In the genomic region with DNA sequence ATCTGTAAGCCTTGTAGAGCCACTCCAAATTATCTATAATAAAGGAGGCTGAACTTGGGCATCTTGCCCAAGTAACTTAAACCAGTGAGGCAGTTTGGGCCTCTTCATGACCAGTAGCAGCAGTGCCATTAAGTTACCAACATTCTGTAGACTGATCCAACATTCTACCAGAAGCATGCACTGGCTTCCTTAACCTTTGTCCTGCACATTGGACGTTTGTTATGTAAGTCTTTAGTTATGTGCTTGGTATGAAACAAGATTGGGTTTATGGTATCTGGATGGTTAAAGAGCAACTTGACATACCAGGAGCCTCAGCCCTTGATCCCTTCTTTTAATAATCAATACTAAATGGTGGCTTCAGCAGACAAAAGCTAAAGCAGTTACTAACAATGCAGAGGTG, we compare ENCODE assay signal across 20 mouse cellular contexts. TPM values are rescaled to one million over a fixed set of nuclear protein-coding genes. Genes with fewer than 3 reads are reported as not detected.
A peak's percentile ranks its signal among the peaks of the same experiment; 100 is the strongest.
DNase-seq lines count a peak whose midpoint lies in the region; ATAC-seq and TF ChIP-seq lines count a peak whose summit lies in the region.
"Had no signal": no experiment of that assay in that cellular context is flagged by ENCODE, and none has a peak within 500 bp of the region (broad histone marks: within the 10 kb centered on the region; RNA-seq: fewer than 3 reads in every experiment).

No protein-coding gene starts in this region.

- DNase-seq in heart, adult 11 months: peak; percentile 27
- DNase-seq in heart, embryonic 10.5 days (ENCODE audit: low spot score): no peak
- peak; percentile 67 for DNase-seq in kidney, adult 9 months
- DNase-seq in kidney, adult 18-20 months: no peak
- no peak for DNase-seq in urinary bladder, postnatal 14 days (ENCODE audit: low spot score)
- DNase-seq: adrenal gland, adult 2 months; adrenal gland, postnatal 25 days; cerebellum, adult 2 months; cerebellum, postnatal 10 days; gastrocnemius, postnatal 36 days; heart, adult 18-20 months; heart, postnatal 14 days had no signal

- 68% methylated on average over 1 of the region's 1 CpGs for WGBS in heart, embryonic 10.5 days
- WGBS in intestine, postnatal 0 days: 23% methylated on average over 1 of the region's 1 CpGs

- no peaks in the 10 kb centered on the region for H3K4me1 ChIP-seq in heart, embryonic 10.5 days
- no peaks in the 10 kb centered on the region for H3K4me1 ChIP-seq in intestine, postnatal 0 days (replicated peaks; ENCODE audit: control insufficient read depth, insufficient read depth, low read length)
- H3K4me1 ChIP-seq: embryonic facial prominence, embryonic 10.5 days; forebrain, embryonic 15.5 days; hindbrain, embryonic 13.5 days had no signal

- peaks cover 21% of the 10 kb centered on the region for H3K36me3 ChIP-seq in heart, embryonic 10.5 days
- peaks cover 30% of the 10 kb centered on the region for H3K36me3 ChIP-seq in intestine, postnatal 0 days (ENCODE audit: control insufficient read depth, insufficient read depth)

- H3K9me3 ChIP-seq in heart, embryonic 10.5 days: 0 out of 2 replicates have a peak, but pooled peaks cover 4% of the 10 kb centered on the region
- no peaks in the 10 kb centered on the region for H3K9me3 ChIP-seq in intestine, postnatal 0 days (ENCODE audit: control insufficient read depth)
- H3K9me3 ChIP-seq: embryonic facial prominence, embryonic 10.5 days; forebrain, embryonic 15.5 days; heart, embryonic 15.5 days had no signal

- peak; percentile 79 for ATAC-seq in intestine, postnatal 0 days
- no peak for ATAC-seq in activated CD4-positive, CD25-positive, alpha-beta regulatory T cell, adult 4 months
- ATAC-seq: forebrain, embryonic 15.5 days; Patski had no signal

- no peak overlapping the region for H3K27ac ChIP-seq in heart, embryonic 10.5 days
- peak overlapping the region; percentile 76; the same call in 1 of the 2 replicates for H3K27ac ChIP-seq in intestine, postnatal 0 days (ENCODE audit: low read depth, low read length)
- H3K27ac ChIP-seq: embryonic facial prominence, embryonic 10.5 days; forebrain, embryonic 15.5 days; heart, embryonic 15.5 days; hindbrain, embryonic 13.5 days had no signal

- H3K4me3 ChIP-seq in heart, embryonic 10.5 days: no peak overlapping the region
- no peak overlapping the region for H3K4me3 ChIP-seq in intestine, postnatal 0 days (ENCODE audit: low read depth, low read length)
- H3K4me3 ChIP-seq: embryonic facial prominence, embryonic 10.5 days; forebrain, embryonic 15.5 days; heart, embryonic 15.5 days; hindbrain, embryonic 13.5 days had no signal

- no peaks in the 10 kb centered on the region for H3K27me3 ChIP-seq in heart, embryonic 10.5 days (ENCODE audit: insufficient read depth, poor library complexity, severe bottlenecking)
- no peaks in the 10 kb centered on the region for H3K27me3 ChIP-seq in intestine, postnatal 0 days (replicated peaks; ENCODE audit: control insufficient read depth, insufficient read depth, low read length)
- H3K27me3 ChIP-seq: forebrain, embryonic 15.5 days; heart, embryonic 15.5 days; hindbrain, embryonic 13.5 days; Patski had no signal

- H3K4me2 ChIP-seq in intestine, postnatal 0 days (replicated peaks; ENCODE audit: low read depth): no peak overlapping the region
- H3K4me2 ChIP-seq: forebrain, embryonic 15.5 days; heart, embryonic 11.5 days; heart, embryonic 15.5 days; hindbrain, embryonic 13.5 days had no signal

- TF ChIP-seq CTCF in intestine, postnatal 0 days (IDR thresholded peaks at IDR 0.05; ENCODE audit: low read depth): no peak

- no peak overlapping the region for H3K9ac ChIP-seq in intestine, postnatal 0 days (ENCODE audit: low read depth, low read length)
- H3K9ac ChIP-seq: forebrain, embryonic 15.5 days; heart, embryonic 15.5 days; hindbrain, embryonic 13.5 days had no signal

RNA-seq across cellular contexts. Expression of a gene that starts 16.7 kb away (rescaled TPM):
- 7.5 and 7.9 TPM in 2 replicates for polyA plus RNA-seq in heart, embryonic 10.5 days (2016; fragmentation: Nextera tagmentation; extraction: Ambion mirVana)
- polyA plus RNA-seq in intestine, postnatal 0 days (2015; fragmentation: Nextera tagmentation; extraction: Ambion mirVana): 21.5 and 23.5 TPM in 2 replicates
- polyA plus RNA-seq in activated CD4-positive, CD25-positive, alpha-beta regulatory T cell, adult 4 months (2017; shearing (Covaris generic)): under 1 TPM in 1 of 2 experiments, not detected in 1; 0.34 TPM
- polyA plus RNA-seq: adrenal gland, adult 2 months had no signal

RNA-seq across cellular contexts. Expression of a gene that starts 28.4 kb away (rescaled TPM):
- 230 and 281 TPM in 2 replicates for polyA plus RNA-seq in heart, embryonic 10.5 days (2016; fragmentation: Nextera tagmentation; extraction: Ambion mirVana)
- polyA plus RNA-seq in intestine, postnatal 0 days (2015; fragmentation: Nextera tagmentation; extraction: Ambion mirVana): 71.2 and 77.6 TPM in 2 replicates
- polyA plus RNA-seq in activated CD4-positive, CD25-positive, alpha-beta regulatory T cell, adult 4 months (2017; shearing (Covaris generic)): 100 to 1,000 TPM; 222 to 224 TPM

RNA-seq across cellular contexts. Expression of a gene that starts 28.6 kb away (rescaled TPM):
- polyA plus RNA-seq in heart, embryonic 10.5 days (2016; fragmentation: Nextera tagmentation; extraction: Ambion mirVana): 74.7 and 75.6 TPM in 2 replicates
- 124 and 138 TPM in 2 replicates for polyA plus RNA-seq in intestine, postnatal 0 days (2015; fragmentation: Nextera tagmentation; extraction: Ambion mirVana)
- polyA plus RNA-seq in activated CD4-positive, CD25-positive, alpha-beta regulatory T cell, adult 4 months (2017; shearing (Covaris generic)): 100 to 1,000 TPM; 214 to 224 TPM

Comparison
In these comparisons a context has a peak if more than half of its experiments do, and no peak if none do; other contexts are left out.
1. DNase-seq: peak in heart, adult 11 months (single experiment) and kidney, adult 9 months (single experiment); none in heart, embryonic 10.5 days (single experiment), kidney, adult 18-20 months (single experiment) and urinary bladder, postnatal 14 days (single experiment).